Mouse (Mus musculus): ENCODE data around the gene OR5BS1P.
"Not testable (repeated sequence)": the region's sequence is repeated elsewhere in the genome, so short reads cannot be mapped to it uniquely, and the experiment has no call there.

Gene OR5BS1P

GRCm38 (mm10) chr15:98506253-98506957, 36.7 kb downstream of the OR5BS1P start:
- no peak for DNase-seq (ENCODE audit: low spot score in 2 of 2)

DNA sequence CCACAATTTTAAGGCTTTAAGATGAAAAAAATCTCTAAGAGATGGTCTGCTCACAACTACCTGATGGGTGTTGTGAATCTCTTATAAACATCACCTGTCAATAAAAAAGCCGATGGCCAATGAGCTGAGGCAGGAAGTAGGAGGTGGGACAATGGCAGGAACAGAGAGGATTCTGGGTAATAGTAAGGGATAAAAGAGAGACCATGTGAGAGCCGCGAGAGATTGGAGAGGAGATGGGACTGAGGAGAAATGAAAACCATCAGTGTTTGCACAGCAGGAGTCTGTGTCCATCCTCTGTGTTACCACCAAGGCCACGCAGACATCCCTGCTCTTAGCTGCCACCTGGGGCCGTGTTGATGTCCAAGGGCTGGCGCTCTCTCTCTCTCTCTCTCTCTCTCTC, 37.6 kb downstream of the OR5BS1P start:
- no peak for DNase-seq (ENCODE audit: low spot score in 2 of 2)

DNA sequence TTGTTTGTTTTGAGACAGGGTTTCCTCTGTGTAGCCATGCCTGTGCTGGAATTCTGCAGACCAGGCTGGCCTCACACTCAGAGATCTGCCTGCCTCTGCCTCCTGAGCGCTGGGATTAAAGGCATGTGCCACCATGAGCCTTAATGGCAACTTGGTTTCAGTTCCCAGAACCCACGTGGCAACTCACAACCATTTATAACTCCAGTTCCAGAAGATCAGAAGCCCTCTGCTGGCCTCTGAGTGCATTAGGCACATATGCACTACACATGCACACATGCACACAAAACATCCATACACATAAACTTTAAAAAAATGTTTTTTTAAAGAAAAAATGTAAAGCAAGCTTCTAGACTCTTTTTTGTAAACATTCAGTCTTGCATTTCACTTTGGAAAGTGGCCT, 39.7 kb downstream of the OR5BS1P start:
- DNase-seq (ENCODE audit: low spot score in 2 of 2) = no peak

DNA sequence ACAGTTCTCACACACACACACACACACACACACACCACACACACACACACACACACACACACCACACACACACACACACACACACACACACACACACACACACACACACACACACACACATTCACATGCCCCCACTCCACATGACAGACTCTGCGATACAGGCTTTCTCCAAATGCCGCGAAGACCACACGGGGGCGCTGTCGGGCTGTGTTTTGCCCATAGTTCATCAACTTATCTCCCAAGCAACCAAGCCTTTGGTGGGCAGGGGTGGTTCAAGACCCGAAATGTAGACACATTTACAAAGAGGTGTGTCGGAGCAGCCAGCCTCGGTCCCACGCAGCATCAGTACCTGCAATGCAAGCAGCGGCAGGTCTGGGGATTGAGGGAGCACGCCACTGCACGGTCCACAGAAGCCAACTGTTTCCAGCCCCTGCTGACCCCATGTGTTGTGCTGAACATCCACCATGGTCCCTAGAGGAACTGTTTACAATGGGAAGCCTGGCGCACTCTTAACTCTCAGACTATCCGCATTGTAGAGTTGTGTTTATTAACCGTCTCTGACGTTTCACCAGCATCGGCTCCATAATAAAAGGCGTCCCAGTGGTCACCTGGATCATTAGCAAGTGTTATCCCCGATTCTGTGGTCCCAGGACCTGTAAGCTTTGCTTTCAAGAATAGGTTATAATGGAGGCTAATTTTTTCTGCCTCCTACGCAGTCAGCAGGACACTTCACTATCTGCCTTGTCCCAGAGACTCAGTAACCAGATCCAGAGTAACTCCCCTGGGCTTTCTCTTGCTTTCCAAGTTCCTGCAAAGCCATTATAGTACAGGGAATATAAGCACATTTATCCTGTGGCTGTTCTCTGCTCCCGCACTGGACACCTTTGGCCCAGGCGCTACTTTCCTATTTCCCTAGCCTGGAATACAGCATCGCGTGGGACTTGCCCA, 41.0 kb downstream of the OR5BS1P start:
- DNase-seq (ENCODE audit: low spot score in 2 of 2) = peak; percentile 59 to 64

DNA sequence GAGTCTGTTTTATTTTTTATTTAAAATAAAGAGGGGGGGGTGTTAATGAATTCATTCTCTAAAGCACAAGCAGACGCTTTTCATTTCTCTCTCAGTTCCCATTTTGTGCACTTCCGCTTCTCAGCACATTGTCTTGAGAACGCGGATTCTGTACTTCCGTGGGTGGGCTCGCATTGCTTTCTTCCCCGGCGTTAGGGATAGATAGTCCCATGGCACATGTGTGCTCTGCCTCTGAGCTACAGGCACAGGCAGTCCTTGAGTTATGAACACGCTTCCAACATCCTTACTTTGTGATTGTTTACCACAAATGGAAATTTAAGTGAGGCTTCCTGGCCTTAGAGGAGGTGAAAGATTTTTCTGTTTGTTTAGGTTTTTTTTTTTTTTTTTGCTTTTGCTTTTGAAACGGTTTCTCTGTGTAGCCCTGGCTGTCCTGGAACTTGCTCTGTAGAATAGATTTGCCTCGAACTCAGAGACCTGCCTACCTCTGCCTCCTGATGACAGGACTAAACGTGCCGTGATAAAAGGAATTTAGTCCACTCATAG, 41.8 kb downstream of the OR5BS1P start:
- DNase-seq (ENCODE audit: low spot score in 2 of 2) = no peak

GRCm38 (mm10) chr15:98512232-98512631, 42.5 kb downstream of the OR5BS1P start:
- no peak for DNase-seq (ENCODE audit: low spot score in 2 of 2)

GRCm38 (mm10) chr15:98512799-98513321, 43.2 kb downstream of the OR5BS1P start:
- DNase-seq (ENCODE audit: low spot score in 2 of 2) = no peak

DNA sequence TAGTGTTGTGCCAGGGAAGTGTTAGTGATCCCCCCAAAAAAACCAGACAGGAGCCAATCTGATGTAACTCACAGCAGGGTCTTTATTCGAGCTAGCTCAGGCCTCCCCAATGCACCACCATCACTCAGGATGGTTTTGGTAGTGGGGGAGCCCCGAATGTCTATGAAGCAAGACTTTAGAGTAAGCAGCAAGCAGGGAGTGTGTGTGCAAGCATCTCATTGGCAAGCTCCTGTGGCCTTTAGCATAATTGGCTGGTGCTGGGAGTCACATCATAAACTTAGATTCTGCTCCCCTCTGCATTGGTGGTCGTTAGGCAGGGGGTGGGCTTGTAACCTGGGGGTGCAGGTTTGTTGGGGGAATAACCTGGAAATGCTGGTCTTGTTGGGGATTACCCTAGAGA, 44.0 kb downstream of the OR5BS1P start:
- DNase-seq (ENCODE audit: low spot score in 2 of 2) = not testable (repeated sequence)

- no peak for DNase-seq (ENCODE audit: low spot score in 2 of 2)
Observed at GRCm38 (mm10) chr15:98514146-98514545, 44.5 kb downstream of the OR5BS1P start.

DNA sequence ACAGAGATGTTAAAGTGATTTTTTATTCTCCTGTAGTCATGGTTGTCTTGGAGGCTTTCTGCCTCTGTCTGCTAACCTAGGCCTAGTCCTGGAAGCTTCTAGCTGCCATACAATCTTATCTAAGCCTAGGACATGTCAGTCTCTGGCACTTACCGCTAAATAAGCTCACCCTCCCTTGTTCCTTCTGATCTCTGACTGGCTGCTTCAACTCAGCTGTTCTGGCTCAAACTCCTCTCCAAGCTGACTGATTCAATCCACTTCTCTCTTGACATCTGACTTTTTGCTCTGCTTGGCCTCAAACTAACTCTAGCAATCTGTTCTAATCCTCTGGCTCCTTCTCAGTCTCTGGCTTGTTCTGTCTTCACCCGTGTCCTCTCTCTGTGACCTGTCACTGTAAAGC, 45.1 kb downstream of the OR5BS1P start:
- not testable (repeated sequence) for DNase-seq (ENCODE audit: low spot score in 2 of 2)

- peak; percentile 28 to 33 for DNase-seq (ENCODE audit: low spot score in 2 of 2)
Observed at GRCm38 (mm10) chr15:98517380-98518355, 48.0 kb downstream of the OR5BS1P start.

- DNase-seq (ENCODE audit: low spot score in 2 of 2) = no peak
Observed at GRCm38 (mm10) chr15:98521245-98521644, 51.5 kb downstream of the OR5BS1P start.

DNA sequence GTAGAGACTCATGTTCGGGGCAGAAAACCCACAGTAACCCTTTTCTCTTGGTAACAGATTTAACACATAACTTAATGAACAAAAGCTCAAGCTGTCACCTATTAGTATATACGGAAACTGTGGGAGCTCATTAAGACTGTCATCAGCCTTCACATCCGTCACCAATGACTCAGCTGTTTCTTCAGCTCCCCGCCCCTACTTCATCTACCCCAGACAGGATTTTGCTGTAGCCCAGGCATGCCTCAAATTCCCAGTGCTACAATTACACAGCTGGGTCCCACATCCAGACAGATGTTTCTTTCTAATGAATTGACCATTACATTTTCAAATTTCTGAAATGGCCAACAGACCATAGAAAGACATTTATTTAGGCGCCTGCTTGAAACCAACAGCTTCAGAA, 56.4 kb downstream of the OR5BS1P start:
- DNase-seq (ENCODE audit: low spot score in 2 of 2) = no peak

GRCm38 (mm10) chr15:98527056-98527771, 57.5 kb downstream of the OR5BS1P start:
- no peak for DNase-seq (ENCODE audit: low spot score in 2 of 2)

DNA sequence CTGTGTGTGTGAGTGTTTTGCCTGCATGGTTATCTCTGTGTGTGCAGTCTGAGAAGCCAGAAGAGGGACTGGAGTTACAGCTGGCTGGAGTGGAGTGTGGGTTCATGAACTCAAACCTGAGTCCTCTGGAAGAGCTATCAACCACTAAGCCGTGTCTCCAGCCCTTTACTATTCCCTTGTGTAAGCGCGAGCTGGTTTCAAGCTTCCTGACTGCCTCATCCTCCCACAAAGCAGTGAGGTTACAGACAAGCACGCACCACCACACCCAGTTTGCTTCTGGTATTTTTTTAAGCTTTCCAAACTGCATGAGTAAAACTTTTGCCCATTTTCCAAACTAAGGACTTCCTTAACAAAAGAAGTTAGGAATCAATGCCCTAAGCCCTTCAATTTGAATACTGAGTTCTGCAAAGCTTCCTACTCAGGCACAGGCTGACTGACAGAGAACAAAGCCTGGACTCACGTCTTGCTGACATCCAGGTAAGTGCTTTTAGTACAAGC, 58.4 kb downstream of the OR5BS1P start:
- no peak for DNase-seq (ENCODE audit: low spot score in 2 of 2)
